Comparison of ENCODE assay signal across 8 mouse cellular contexts in the genomic region with DNA sequence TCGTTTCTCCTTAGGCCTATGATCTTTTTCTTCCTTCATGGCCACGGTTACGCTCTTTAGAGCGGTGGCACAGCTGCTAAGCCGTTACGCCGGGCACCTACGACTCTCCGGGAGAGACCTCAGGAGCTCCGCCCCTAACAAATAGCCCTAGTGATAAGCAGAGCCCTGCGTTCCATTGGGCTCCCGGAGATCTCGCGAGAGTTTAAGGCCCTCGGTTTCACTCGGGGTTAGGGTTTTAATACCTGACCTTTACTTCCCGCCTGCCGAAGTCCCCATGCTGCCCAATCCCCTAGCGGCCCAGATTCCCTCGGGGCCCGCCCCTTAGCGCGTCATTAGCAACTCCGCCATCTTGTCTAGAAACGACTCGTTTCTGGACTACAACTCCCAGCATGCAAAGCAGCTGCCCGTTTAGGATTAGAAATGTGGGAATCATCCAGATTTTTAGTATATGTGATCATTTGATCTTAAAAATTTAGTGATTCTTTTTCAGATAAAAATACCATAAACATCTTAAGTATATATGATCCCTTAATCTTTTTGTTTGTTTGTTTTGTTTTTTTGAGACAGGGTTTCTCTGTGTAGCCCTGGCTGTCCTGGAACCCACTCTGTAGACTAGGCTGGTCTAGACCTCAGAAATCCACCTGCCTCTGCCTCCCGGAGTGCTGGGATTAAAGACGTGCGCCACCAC. TPM values are rescaled to one million over a fixed set of nuclear protein-coding genes. Genes with fewer than 3 reads are reported as not detected.
DNase-seq lines count a peak whose midpoint lies in the region; ATAC-seq lines count a peak whose summit lies in the region.

Gene Upf3b (minus strand): TSS at position 130 of the 688 bp plus-strand sequence.

- DNase-seq in adipocyte (ENCODE audit: low spot score) = peak; percentile 98
- DNase-seq in embryo, embryonic 10 days (ENCODE audit: low spot score) = peak; percentile 93
- peak; percentile 82 for DNase-seq in gastrocnemius, postnatal 10 days
- DNase-seq in induced T-regulatory cell, adult 2 months (ENCODE audit: low read depth) = peak; percentile 97
- DNase-seq in left cerebral cortex, adult 9 months (ENCODE audit: low spot score in 2 of 2) = peak; percentile 92 to 94
- peak; percentile 84 for DNase-seq in right cerebral cortex, postnatal 14 days
- peak; percentile 79 to 90 for DNase-seq in urinary bladder, postnatal 36 days (ENCODE audit: low spot score in 2 of 2)

- ATAC-seq in megakaryocyte progenitor cell, adult 5-6 weeks (replicated peaks; ENCODE audit: poor library complexity) = peak; percentile 96

RNA-seq across cellular contexts. Expression of gene Upf3b, which starts in this region (rescaled TPM):
- 10 to 100 TPM in 1 of 2 experiments, 1 to 10 TPM in 1; 8.8 to 12.5 TPM for total RNA-seq in gastrocnemius, postnatal 10 days (2021)
- total RNA-seq in megakaryocyte progenitor cell, adult 5-6 weeks (2015) = 55.0 and 70.9 TPM in 2 replicates
- 57.4 and 71.0 TPM in 2 replicates for total RNA-seq in megakaryocyte progenitor cell, adult 5-6 weeks (2017)

Comparison
In these comparisons a context has a peak if more than half of its experiments do, and no peak if none do; other contexts are left out.
1. Peak in every context shown above with its lines: DNase-seq and ATAC-seq.
2. RNA of gene Upf3b (total RNA-seq): 55.0 to 71.0 TPM in megakaryocyte progenitor cell, adult 5-6 weeks; 8.8 to 12.5 TPM in gastrocnemius, postnatal 10 days; every median in the first group is over 4 times any median in the second.